Mouse (Mus musculus) Patski (cell line): ENCODE measurements at regions not wholly inside any gene's neighbourhood (a gene's known extent, or its start where the extent isn't known, plus 50 kb on each side); places are given as distances from the start of the nearest gene placed in this dataset.

Experiments used
- ATAC-seq: fragments of 100-300 bp; one replicate; pipeline ENCODE4 v1.8.0; 2021
- CTCF ChIA-PET: fragments of 350-600 bp; sonication (Branson Sonifier 250); formaldehyde crosslinking; loops from one replicate; lab custom pipeline; 2022; ENCODE audit warnings: inconsistent platforms; lab: Charles Lee
- POLR2A ChIA-PET: fragments of 350-600 bp; sonication (Branson Sonifier 250); formaldehyde crosslinking; loops from one replicate; lab custom pipeline; 2022; ENCODE audit warnings: antibody characterized with exemption, inconsistent platforms; lab: Charles Lee
- DNase-seq: peaks from one replicate; pipeline ENCODE4 v3.0.0-alpha.2; 2011; ENCODE audit warnings: low read depth, low spot score
- H3K27me3 ChIP-seq: fragments of 371-371 bp; one replicate; pipeline ENCODE4 v1.5.1; 2021
- CTCF ChIP-seq: fragments of 100-300 bp; IDR thresholded peaks from one replicate; pipeline ENCODE4 v1.5.1; 2021
- in situ Hi-C: fragments of 300-500 bp; cut with MboI; formaldehyde crosslinking; loops from 3 replicates; pipeline ENCODE4 v1.11.1; 2018; ENCODE audit warnings: low pct_unique_long_range_greater_than_20kb, mixed read lengths

DNA sequence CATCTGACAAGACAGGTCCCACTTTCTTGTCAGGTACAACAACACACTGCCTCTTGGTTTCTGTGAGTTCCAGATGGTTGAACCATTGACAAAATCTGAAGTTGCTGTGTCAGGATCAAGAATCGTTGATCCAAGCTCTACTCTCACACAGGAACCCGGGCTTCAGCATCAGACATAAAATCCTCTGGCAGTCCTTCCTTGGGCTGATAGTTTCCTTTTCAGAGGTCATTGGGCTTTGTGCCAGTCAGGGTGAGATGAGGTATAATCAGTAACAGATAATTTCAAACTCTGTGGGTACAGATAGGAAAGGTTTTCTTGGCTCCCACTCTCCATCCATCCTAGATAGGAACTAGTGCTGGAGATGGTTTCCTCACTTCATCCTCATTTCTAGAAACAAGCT, 649.5 kb downstream of the Defb40 start:
- CTCF ChIA-PET, result no interaction called here
- DNase-seq, result no peak

DNA sequence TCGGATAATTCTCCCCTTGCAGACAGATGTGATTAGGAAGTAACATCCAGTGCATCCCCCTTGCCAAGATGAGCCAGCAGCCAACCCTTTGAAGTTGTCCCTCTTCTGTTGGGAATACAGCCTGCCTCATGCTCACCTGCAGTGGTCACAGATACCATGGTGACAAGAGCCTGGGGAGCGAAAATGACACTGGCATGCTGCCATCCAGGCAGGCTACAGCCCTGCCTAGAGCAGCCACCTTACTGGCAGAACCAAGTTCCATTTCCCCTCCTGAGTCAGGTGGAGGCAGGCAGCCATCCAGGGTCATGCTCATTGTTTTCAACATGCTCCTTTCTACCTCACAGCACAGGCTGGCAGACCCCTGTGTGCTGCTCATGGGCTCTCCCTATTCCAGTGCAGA, 661.6 kb downstream of the Defb40 start:
- POLR2A ChIA-PET, result no interaction called here
- no peak for TF ChIP-seq CTCF
- ATAC-seq (no peak), DNase-seq (no peak)
- H3K27me3 ChIP-seq, result peaks cover 4% of the 10 kb centered on the region
- CTCF ChIA-PET, result no interaction called here
- in situ Hi-C loops, result no loop called here

More for the DNA sequence above, 649.5 kb downstream of the Defb40 start:
- POLR2A ChIA-PET, result no interaction called here
- no peak for ATAC-seq
- H3K27me3 ChIP-seq, result peaks cover 5% of the 10 kb centered on the region
- TF ChIP-seq CTCF, result no peak
- in situ Hi-C loops, result no loop called here

DNA sequence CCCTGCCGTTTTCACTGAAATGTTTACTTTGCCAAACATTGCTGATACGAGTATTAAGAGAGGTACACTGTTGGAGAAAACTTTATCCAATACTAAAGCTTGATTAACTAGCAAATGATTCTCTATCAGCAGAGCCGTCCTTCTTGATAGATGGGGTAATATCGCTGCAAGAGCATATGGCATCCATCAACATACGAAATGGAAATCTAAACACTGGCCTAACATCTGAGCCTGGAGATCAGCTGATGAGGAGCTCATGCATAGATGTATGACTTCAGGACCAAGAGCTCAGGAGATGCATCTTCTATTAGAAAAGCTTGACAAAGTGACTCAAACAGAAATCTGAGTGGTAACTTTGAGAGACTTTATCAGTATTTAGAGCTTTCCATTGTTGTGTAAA, 666.5 kb downstream of the Defb40 start:
- in situ Hi-C loops, result no loop called here
- ATAC-seq (no peak), DNase-seq (no peak)
- H3K27me3 ChIP-seq, result peaks cover 4% of the 10 kb centered on the region
- POLR2A ChIA-PET, result no interaction called here
- no peak for TF ChIP-seq CTCF
- CTCF ChIA-PET, result no interaction called here

DNA sequence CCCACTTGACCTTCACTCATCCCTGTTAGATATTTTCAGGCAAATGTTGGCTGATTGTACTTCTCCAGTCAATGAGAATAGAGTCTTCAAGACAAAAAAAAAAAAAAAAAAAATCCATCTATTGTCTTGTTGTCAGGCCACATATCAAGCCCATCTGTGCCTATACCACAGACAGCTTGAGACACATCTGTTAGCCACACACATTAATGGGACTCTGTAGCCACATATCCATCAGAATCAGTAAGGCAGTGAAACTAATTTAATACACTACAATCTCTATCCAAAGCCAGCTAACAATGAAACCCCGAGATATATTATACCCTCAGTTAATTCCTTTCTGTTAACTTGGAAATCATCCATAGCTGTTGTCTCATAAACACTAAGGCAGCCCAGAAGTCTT, 667.1 kb downstream of the Defb40 start:
- no peak for ATAC-seq
- in situ Hi-C loops, result no loop called here

DNA sequence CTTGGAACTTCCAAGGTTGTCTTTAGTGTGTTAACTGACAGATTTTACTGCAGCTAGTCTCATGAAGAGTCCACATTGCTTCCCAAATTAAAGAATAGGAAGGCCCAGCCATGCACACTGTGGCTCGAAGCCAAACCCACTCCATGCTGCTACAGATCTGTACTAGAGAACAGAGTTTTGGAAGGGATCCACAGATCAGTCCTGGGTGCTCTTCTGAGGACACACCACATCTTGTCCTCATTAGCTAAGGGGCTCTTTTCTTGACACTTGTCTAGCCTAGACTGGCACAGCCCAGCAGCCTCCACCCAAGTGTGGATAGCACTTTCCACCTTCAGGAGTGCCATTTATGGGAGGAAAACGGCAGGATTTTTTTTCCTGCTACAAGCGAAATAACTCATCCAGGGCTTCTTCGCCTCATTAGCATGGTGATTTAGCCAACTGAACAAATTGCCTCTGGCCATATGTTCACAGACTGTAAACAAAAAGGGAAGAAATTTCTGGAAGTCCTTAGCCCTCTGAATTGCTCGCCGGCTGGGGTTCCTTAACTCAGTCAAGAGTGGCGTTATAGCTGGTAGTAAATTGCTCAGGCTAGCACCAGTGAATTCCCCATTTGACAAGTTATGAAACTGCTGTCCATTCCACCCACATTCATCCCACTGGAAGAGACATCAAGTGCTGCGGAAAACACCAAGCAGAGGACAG, 690.4 kb downstream of the Defb40 start:
- POLR2A ChIA-PET, result no interaction called here
- DNase-seq (no peak), ATAC-seq (no peak)
- in situ Hi-C loops, result no loop called here
- no peak for TF ChIP-seq CTCF
- CTCF ChIA-PET, result no interaction called here
- peaks cover 4% of the 10 kb centered on the region for H3K27me3 ChIP-seq

More for the DNA sequence above, 667.1 kb downstream of the Defb40 start:
- no peak for TF ChIP-seq CTCF
- no peak for DNase-seq
- ChIA-PET POLR2A (no interaction called here), CTCF (no interaction called here)
- peaks cover 4% of the 10 kb centered on the region for H3K27me3 ChIP-seq

DNA sequence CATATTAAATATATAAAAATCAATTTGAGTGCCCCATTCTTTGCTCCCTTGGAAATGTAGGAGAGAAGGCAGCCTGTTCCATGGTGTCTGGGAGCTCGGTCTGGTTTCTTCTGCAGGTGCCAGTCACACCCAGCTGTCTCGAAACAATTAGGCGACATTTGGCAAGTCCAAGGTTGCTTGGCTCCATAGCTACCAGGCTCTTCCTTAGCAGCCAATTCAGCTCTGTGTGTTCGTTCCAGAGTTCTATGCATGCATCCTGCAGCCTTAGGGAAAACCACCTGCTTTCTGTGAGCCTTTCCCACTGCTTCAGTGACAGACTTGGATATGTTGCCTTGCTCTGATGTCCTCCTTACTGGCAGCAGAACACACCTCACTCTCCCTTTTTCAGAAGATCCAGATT, 698.1 kb downstream of the Defb40 start:
- no peak for ATAC-seq
- CTCF ChIA-PET, result no interaction called here

DNA sequence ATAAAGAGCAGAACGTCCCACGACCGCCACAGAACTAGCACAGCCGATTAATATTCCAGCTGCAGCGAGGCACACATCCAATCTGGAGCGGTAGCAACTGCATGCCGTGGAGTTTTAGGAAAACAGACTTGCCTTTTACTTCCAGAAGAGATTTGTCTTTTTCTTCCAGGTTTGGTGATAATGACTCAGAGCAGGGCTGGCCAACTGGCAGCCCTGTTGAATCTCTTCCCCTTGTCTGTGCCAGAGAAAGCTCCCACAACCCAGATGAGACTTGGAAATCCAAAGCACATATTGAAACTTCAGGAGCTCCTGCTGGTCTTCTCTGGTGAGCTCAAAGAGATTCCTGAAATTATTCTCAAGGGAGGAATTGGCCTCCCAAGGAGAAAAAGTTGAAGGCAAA, 709.8 kb downstream of the Defb40 start:
- DNase-seq (no peak), ATAC-seq (no peak)
- ChIA-PET POLR2A (no interaction called here), CTCF (no interaction called here)
- peaks cover 5% of the 10 kb centered on the region for H3K27me3 ChIP-seq
- in situ Hi-C loops, result no loop called here
- no peak for TF ChIP-seq CTCF

More for the DNA sequence above, 698.1 kb downstream of the Defb40 start:
- peaks cover 4% of the 10 kb centered on the region for H3K27me3 ChIP-seq
- no peak for TF ChIP-seq CTCF
- no peak for DNase-seq
- POLR2A ChIA-PET, result no interaction called here
- in situ Hi-C loops, result no loop called here

DNA sequence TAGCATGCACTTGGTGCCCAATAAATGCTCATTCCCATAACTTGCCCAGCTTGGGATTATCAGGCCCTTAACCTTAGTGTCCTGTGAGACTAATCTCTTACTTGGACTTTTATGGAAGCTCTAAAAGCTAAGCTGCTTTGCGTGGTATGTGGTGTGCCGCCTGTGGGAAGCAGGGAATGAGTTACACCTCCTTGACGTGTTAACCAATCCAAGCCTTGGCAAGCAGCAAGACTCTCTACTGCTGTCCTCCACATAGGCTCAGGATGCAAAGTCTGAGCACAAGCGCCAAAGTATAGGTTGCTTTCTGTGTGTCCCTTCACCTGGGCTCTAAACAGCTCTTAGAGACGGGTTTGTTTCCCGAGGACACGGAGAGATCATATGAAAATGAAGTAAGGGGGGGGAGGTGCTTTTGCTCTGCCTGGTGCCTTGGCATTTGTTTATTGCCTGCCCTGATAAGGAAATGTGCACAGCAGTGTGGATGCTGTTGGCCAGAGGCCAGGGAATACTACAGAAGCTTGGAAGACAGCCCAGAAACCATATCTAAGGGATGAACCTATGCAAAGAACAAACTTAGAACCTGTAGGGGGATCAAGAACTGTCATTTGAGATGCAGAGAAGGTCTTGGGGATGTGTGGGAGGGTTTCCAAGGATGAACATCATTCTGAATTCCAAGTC, 719.6 kb downstream of the Defb40 start:
- ATAC-seq (no peak), DNase-seq (no peak)
- in situ Hi-C loops, result no loop called here
- ChIA-PET POLR2A (no interaction called here), CTCF (interaction anchor here (1.4 kb wide), 1 partner anchor 28 kb away, joined by 3 read pairs; no protein-coding TSS in a partner anchor)
- no peaks in the 10 kb centered on the region for H3K27me3 ChIP-seq
- TF ChIP-seq CTCF, result no peak

DNA sequence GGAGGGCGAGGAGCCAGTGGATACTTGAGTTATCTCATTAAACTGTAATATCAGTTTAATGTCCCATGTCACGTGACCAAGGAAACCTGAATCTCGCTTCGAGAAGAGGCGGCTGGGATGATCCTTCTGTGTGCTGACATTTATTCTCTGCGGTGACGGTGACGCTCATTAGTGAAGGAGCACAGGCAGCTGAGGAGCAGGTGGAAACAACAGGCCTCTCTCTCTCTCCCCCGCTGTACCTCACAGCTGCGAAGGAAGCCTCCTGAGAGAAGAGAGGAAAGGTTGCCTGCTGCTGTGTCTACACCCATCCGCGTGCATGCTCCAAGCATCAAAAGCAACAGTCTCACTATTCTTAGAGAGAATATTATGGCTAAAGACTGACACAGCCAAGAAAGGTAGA, 731.8 kb downstream of the Defb40 start:
- ChIA-PET CTCF (no interaction called here), POLR2A (no interaction called here)
- in situ Hi-C loops, result no loop called here
- DNase-seq (no peak), ATAC-seq (no peak)
- TF ChIP-seq CTCF, result no peak
- H3K27me3 ChIP-seq, result no peaks in the 10 kb centered on the region

DNA sequence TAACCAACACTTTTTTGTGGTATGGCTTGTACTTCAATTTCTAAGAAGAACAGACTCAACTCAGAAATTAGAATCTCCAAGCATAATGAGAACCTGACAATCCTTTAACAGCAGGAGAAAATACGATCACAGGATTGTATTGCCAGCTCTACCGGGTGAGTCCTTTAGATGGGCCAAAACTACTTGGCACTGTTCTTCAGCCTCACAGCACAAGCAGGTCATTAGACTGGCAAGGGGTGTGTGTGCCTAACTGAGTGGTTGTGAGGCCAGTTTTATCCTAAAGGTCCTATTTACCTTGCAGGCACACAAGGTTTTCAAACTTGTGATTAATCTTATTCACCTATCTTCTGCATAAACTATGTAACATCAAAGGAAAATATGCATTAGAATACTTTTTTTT, 760.5 kb downstream of the Defb40 start:
- H3K27me3 ChIP-seq, result no peaks in the 10 kb centered on the region
- in situ Hi-C loops, result no loop called here
- no peak for ATAC-seq
- CTCF ChIA-PET, result no interaction called here
- DNase-seq, result no peak
- POLR2A ChIA-PET, result no interaction called here
- no peak for TF ChIP-seq CTCF

DNA sequence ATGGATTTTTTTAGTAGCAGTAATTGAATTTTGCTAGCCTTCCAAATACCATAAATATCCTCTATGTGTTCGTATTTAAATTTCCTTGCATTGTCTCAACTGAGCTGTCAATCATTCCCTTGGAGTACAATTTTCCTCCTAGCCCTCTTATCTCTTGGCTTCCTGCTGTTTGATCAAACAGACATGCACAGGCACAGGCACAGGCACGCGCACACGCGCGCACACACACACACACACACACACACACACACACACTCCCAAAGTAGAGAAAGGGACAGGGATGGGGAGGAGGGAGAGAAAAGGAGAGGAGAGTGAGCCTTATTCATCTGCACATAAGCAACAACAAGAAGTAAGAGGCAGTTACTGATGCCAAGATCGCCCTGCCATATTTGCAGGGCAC, 760.9 kb downstream of the Defb40 start:
- ChIA-PET POLR2A (no interaction called here), CTCF (no interaction called here)
- DNase-seq (no peak), ATAC-seq (no peak)
- H3K27me3 ChIP-seq, result no peaks in the 10 kb centered on the region
- no peak for TF ChIP-seq CTCF
- in situ Hi-C loops, result no loop called here

DNA sequence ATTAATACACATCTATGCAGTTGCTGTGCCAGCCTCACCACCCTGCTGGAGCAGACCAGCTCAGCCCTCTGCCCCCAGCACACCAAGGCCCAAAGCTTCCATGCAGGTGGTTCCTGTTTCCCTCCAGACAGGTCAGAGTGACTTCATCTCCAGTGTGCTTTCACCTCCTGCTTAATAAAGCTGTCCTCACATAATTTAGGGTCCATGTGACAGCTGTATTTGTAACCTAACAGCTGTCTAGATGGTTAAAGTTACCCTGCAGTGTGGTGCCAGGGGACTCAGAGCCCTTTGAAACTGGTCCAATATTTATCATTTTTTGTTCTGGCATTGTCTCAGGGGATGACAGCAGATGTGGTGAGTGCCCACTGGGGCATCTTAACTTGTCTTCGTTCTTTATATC, 761.5 kb downstream of the Defb40 start:
- DNase-seq (no peak), ATAC-seq (no peak)
- no peaks in the 10 kb centered on the region for H3K27me3 ChIP-seq
- CTCF ChIA-PET, result no interaction called here
- in situ Hi-C loops, result no loop called here
- POLR2A ChIA-PET, result no interaction called here
- TF ChIP-seq CTCF, result no peak
